Mouse (Mus musculus) WW6 (cell line): ENCODE measurements around the gene Dcaf6.

ENCODE experiments used
- DNase-seq: peaks from one replicate; pipeline ENCODE4 v3.0.0-alpha.2; 2013; ENCODE audit warnings: low read depth, low spot score

Gene Dcaf6

DNA sequence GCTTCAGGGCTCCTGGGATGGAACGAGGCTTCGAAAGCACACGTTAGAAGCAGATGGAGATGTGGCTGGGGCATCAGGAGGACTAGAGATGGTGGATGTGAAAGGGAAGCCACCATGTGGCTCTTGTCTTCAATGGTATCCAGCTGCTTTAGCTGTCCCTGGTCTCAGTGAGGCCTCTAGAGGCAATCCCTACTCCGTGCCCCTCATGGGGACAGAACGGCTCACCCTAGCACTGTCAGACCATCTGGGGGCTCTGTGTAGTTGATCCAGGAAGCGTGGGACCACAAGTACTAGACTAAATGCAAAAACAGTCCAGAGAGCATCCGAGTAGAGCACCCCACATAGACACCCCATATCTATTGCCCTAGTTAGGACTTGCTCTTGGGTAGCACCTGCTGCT lies 138.4 kb downstream of the Dcaf6 start:
- no peak for DNase-seq

DNA sequence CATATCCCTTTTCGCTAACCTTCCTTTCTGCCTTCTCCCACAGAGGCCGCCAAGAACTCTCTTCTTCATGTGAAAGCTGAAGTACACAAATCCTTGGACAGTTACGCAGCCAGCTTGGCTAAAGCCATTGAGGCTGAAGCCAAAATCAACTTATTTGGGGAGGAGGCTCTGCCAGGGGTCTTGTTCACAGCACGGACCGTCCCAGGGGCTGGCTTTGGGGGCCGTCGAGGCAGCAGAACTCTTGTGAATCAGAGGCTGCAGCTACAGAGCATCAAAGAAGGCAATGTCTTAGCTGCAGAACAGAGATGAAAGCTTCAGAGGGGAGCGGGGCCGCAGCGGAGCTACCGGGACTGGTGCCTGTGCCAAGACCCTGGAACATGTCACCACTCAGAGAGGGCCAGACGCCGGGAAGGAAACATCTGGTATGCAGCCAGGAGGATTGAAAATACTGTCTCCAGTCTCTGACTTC lies 138.8 kb downstream of the Dcaf6 start:
- no peak for DNase-seq

DNA sequence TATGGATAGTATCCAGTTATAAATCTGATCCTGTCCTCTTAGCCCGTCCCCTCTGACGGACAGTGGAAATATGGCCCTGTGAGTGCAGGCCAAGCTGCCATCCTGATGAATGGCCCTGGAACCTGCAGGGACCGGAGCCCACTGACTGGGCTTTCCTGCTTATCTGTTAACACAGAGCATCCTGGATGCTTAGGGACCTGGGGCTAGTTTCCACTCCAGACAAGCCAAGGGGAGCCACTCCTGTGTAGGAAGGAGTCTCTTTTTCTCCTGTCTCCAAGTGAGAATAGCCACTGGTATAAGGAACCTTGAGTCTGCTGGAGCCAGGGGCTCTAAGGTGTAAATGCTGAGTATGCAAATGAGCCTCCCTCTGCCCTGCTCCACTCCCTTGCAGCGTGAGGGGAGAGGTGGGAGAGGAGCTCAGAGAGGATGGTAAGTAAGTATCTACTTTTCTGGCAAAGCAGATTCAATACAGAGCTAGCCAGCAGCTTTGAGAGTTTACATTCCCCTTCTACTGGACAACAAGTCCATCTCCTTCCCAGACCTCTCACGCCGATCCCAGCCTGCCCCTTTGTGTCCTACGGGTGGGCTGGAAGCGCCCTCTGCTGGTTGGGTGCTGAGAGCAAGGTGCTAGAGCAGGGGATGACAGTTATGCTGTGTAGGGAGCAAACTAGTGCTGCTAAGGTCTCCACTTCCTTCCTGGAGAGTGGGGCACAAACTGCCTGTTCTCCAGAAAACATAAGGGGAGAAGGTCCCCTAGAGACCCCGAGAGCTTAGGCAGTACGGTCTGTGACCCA lies 139.9 kb downstream of the Dcaf6 start:
- DNase-seq = peak; percentile 28

DNA sequence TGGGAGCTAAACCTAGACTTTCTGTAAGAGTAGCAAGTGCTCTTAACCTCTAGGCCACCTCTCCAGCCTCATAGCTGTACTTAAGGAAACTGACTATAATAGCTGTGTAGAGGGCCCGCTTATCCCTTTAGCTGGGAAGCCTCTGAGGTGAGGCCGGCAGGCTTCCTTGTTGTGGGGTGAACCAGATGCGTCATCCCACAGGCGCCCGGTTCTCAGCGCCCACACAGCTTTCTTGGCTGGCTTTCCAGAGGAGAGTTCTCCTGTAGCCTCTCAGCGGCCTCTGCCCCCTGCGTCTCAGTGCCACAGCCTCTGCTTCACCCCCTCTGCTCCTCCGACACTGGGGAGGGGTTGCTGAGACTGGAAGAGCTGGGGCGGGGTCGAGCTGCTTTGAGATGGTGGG lies 143.9 kb downstream of the Dcaf6 start:
- DNase-seq = no peak

DNA sequence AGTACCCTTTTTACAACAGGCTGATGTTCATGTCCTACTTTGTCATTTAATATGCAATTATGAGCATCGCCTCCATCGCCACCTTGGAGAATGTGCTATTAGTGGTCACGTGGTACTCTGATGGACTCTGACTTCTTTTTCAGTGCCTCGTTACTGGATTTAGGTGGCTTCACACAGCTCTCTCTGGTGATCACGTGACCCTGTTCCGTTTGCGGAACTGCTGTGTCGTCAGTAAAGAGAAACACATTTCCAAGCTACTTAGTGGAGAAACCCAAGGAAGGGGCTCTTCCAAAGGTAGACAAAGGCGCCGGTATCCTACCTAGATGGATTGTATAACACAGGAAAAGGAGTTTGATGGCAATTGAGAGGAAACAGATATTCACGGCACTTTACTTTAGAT lies 152.1 kb downstream of the Dcaf6 start:
- no peak for DNase-seq

DNA sequence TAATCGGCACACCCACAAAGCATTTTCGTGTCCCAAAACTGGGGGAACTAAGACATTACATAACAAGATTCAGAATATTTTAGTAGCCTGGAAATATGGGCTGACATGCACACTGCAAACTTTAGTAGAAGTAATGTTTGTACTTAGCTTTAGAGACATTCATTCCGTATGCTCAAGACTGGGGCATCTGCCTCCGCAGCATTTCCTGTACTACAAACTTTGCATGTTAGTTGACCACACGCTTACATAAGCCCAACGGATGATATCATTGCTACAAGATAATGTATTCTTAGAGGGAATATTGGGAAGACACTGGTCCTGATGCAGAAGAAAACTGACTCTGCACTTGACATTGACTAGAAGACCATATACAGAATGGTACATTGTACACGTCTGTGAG lies 155.9 kb downstream of the Dcaf6 start:
- no peak for DNase-seq

DNA sequence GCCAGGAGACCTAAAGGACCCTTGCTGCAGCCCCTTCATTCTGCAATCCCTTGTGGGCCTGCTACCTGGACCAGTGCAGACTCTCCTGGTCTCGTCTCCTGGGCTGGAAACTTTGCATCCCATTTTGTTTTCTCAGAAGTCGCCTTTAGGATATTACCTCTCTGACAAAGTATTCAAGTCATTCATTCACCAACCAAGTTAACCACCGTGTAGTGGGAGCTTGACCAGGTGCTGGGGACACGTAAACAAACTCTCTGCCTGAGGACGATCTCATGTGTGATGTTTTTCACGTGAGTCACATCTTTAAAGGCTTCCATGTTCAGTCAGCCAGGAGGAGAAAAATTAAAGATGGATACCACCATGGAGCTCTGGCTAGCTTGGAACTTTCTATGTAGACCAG lies 157.1 kb downstream of the Dcaf6 start:
- no peak for DNase-seq

DNA sequence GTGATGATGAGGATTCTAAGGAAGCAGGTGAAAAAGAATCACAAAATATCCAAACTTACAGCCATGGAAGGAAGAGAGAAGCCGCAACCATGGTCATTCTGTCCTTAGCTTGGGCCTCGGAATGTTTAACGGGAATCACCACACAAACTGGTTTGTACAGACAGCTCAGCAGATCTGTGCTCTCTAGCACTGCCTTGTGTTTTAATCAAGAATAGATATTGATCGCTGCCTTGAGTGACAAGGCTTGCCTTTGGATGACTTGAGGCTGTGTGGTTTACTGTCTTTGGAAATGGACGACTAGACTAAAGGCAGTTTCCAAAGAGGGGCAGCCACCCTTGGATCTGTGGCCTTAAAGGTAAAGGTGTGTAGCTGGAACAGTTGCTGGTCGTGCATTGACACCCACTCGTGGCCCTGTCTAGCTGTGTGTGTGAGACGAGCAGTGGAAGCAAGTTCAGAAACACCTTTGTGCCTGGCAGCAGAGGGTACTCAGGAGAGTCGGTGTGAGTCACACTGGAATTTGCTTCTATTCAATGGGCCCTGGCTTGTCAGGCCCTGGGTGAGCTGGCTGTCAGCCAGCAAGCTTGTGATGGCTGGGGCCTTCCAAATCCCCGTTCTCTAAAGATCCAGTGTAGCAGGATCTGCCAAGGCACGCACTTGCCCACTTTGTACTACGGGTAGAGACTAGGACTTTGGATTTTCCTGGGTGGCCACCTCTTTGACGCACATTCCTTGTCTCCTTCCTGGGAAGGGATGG lies 157.6 kb downstream of the Dcaf6 start:
- DNase-seq = no peak

DNA sequence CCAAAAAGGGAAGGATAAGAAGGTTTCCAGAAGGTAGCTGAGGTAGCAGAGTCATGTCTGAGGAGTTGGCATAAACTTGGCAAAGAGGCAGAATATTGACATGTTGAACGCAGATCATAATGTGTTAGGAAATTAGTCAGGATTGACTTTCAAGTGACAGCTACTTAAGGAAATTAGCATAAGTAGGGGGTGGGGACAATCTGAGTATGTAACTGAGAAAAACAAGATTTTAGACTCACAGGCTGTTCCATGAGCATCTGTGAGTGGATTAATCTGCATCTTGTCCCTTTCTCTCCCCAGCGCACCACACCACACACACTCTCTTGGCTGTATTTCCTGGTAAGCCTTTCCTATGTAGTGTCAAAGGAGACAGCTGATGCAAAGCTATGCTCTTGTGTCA lies 158.7 kb downstream of the Dcaf6 start:
- no peak for DNase-seq

DNA sequence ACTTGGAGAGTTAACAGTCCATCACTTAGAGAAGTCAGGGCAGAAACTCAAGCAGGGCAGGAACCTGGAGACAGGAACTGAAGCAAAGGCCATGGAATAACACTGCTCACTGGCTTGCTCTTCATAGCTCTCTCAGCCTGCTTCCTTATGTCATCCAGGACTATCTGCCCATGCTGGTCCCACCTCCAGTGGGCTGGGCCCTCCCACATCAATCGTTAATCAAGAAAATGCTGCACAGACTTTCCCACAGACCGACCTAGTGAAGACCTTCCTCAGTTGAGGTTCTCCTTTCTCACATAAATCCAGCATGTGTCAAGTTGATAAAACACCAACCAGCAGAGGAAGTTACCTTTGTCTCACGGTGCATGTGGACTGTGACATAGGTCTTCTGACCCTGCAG lies 159.2 kb downstream of the Dcaf6 start:
- DNase-seq = no peak

DNA sequence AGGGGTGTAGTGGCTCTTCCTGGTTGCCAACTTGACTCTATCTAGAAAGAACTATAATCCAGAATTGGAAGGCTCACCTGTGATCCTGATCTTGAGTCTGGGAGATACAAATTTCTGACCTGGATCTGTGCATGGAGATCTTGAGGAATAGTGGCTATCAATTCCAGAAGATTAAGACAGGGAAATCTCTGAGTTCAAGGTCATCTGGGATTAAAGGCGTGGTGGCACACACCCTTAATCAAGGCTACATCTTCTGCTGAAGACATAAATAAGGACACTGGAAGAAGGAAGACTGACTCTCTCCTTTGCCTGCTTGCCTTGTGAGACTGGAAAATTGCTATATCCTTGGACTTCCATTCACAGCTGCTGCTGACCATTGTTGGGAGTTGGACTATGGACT lies 164.8 kb downstream of the Dcaf6 start, which contains the start of gene Gpr161:
Gpr161 (plus strand) TSS at position 301 of the 400 bp plus-strand sequence.
- DNase-seq = no peak

DNA sequence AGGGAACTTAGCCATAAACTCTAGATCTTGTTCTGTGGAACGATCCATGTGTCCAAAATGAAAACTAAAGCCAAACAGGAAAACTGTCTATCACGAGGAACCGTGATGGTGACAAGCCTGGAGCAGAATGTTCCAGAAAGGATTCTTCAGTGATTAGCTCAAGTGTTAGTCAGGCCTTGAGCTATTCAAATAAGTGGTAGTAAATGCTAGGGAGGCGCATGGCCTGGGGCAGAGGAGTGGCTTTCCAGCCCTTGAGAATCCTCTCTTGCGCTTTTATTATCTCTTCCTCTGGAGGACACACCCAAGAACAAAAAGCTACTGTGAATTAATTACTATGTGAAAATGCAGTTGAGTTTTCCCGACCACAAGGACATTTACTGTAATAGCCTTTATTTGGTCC lies 168.7 kb downstream of the Dcaf6 start:
- no peak for DNase-seq

DNA sequence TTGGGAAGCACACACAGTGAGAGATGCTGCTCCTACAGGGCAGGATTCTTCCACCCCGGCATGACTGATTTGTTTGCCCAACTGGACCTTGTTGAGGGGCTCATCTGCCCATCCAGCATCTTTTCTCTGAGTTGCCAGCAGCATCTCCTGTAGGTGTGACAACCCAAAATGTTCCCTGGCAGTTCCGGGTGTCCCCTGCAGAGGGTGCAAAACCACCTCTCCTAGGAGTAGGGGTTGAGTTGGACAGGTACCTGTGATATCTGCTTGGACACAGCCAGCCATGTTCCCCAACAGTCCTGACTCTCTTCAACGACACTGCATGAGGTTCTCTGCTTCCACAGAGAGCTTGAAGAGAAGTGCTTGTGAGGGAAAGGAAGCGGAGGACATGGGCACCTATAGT lies 170.4 kb downstream of the Dcaf6 start:
- DNase-seq = no peak

DNA sequence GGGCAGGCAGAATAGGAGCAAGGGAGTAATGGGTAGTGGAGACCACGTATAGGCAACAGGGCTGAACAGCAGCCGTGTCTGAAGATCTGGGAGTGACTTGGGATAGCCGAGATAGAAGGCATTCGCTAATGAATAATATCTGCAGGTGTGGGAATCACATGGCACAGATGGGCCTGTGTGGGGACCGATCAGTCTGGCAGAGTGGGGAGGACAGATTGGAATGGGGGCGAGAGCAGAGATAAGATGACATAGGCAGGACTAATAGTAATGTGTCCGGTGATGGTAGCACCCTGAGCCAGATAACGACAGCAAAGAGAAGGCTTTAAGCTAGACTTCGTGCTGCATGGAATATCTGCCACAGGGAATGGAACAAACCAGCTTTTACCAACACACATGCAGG lies 172.1 kb downstream of the Dcaf6 start:
- DNase-seq = no peak

DNA sequence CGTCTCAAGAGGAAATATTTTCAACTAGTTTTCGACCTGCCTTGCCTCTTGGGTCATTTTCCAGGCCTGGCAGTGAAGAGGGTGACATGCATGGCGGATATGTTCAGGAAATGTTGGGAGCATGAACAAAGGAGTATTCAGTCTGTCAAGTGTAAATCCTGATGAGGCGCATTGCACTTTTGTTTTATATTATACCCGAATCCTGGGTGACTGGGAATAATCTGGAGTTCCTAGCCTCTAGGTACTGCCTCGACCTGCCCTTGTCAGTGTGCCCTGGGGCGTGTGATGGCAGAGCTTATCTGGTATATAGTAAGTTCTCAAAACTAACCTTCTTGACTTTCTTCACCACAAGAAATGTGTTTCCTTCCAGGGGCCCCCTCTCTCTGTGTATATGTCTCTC lies 176.2 kb downstream of the Dcaf6 start:
- no peak for DNase-seq

DNA sequence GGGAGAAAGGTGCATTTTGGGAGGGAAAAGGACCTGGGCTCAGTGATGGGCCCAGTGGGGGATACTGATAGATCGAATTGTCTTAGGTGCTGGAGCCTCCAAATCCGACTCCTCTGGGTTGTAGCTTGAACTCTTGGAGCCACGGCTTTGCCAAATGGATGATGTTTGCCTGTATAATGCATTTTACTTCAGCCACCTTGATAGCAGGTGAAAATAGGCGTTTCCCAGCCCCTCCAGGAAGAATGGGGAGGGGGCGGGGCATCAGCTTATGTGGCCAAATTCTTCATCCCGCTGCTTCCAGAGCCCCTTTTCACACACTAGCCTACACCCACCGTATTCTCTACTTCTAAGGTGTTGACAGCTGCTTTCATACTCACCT lies 177.3 kb downstream of the Dcaf6 start:
- no peak for DNase-seq

DNA sequence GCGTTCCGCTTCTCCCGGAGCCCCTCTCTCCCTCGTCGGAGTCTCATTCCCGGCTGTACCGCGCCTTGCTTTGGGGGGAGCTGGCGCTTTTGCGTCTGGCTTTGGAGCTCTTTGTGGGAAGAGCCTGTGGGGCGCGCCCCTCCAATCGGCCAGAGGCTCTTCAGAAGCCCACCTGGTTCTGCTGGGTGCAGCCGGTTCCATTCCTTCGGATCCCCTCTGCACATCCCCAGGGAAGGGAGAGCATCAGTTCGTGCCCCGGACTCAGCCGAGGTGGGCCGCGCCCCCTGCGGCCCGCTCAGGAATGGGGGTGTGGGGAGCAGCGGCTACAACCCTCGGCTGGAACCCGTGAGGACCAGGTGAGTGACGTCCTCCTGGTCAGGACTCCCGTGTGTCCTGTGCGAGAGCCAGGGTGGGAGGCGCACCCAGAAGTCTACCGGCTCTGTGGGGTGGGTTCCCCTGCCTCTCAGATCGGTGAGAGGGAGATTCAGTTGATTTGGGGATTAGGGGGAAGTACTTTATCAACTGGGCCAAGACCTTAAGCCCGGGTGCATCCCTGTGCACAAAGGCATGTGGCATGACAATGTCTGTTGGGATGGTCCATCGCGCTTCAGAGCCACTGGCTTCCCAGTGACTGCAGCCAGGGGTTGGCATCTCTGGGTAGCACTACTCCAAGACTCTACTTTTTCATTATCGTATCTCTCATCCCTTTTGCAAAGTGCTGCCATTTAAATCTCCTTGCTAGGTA lies 177.9 kb downstream of the Dcaf6 start:
- DNase-seq = no peak

DNA sequence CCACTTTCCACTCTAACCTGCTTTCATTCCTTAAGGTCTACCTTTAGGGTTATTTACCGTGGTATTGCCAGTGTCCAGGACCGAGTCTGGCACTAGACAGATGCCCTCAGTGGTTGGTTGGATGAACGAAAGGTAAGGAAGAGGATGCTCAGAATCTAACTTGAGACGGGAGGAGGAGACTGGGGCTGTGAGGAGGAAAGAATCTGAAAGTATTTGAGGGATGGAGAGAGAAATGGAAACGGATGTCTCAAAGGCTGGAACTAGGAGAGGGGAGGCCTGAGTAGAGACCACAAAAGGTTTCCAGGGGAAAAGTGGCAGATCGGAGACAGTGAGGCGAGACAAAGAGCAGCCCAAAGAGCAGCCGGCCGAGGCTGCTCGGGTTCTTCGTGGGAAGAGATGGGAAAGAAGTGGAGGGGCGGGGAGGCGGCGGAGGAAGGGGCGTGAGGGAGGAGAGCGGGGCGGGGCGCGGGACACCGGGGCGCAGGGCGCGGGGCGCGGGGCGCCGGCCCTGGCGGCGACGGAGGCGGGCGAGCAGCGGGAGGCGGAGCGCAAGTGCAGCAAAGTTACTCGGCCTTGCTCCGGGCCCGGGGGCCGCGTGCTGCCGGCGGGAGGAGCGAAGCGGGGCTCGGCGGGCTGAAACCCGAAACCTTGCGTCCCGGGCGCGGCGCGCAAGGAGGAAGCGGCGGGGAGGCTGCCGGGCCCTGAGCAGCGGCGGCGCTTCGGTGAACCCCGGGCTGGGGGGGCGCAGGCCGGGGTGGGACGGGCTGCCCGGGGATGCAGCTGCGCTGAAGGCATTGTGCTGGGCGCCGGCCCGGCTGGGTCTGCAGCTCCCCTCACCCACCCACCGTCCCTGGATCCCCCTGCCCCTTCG lies 178.7 kb downstream of the Dcaf6 start:
- DNase-seq = no peak

DNA sequence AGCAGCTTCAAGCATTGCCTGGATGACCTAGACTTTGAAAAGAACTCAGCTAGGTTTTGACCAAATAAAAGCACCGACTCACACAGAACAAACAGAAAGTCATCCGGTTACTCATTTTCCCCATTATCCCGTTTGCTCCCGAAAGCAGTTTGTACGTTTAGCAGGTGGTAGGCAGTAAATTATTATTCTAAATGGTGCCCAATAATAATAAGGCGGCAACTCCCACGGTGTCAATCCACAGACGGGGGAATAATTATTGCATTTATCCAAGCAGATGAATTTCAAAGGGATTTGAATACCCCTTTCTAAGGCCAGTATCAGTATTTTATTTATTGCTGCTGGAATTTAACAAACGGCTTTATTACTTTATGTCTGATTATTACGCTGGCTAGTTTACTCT lies 179.5 kb downstream of the Dcaf6 start:
- DNase-seq = no peak
